Mouse (Mus musculus): ENCODE results near the gene Irf4. TPM values are rescaled to one million over a fixed set of nuclear protein-coding genes. Genes with fewer than 3 reads are reported as not detected.

The Irf4 gene
- not detected in 2 replicates for polyA plus RNA-seq (2016; fragmentation: Nextera tagmentation; extraction: Ambion mirVana)

DNA sequence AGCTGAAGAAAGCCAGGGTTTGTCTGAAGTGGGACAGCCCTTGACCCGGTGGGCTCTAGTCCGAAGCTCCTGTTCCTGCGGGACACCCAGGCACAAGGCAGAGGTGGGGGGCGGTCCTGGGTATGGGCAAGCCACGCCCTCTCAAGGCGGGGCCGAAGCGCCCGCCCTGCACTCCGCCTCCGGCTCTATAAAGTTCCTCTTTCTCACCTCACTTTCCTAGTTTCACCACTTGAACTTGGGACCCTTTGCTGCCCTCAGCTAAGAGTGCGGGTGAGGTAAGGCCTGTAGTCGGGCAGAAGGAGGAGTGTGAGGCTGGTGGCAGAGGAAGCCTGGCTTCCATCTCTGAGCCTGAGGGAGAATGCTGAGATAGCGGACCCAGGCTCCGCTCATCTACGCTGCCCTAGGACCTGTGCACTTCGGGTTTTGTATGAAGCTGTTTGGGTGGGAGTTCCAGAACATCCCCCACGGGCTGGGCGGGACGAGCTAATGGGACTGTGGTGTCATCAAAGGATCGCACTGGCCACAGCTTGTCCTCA lies at the start of gene Irf4:
TSS of gene Irf4 (plus strand) at position 206 of the 536 bp plus-strand sequence.
- under 1% methylated on average over 21 of the region's 21 CpGs for WGBS
- peak; percentile 58 for DNase-seq (ENCODE audit: low spot score)
- H3K4me1 ChIP-seq: peaks cover 25% of the 10 kb centered on the region
- no peaks in the 10 kb centered on the region for H3K9me3 ChIP-seq (replicated peaks)
- no peaks in the 10 kb centered on the region for H3K36me3 ChIP-seq
- peaks cover 74% of the 10 kb centered on the region for H3K27me3 ChIP-seq (ENCODE audit: low read depth, poor library complexity, severe bottlenecking)
- H3K27ac ChIP-seq: no peak within 1 kb of the TSS
- H3K4me3 ChIP-seq: peak within 1 kb of the TSS; percentile 49

DNA sequence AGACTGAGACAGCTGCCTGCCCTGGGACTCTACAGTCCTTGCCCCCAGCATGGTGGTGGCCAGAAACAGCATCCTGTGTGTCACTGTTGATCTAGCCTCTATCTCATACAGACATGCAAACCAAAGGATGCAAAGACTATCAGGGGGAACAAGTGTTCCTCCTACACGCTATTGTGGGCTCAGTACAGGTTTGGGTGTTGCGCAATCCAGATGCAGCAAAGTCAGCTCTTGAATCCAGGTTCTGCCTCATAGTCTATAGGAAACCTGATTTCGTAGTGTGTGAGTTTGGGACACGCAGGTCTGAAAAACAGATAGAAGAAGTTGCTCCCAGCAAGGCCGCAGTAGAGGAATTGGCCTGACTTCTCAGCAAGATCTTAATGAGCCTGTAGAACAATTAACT lies 46.3 kb upstream of the Irf4 start:
- 94% methylated on average over 5 of the region's 5 CpGs for WGBS
- no peaks in the 10 kb centered on the region for H3K36me3 ChIP-seq
- no peak overlapping the region for H3K4me3 ChIP-seq
- no peaks in the 10 kb centered on the region for H3K4me1 ChIP-seq
- no peak overlapping the region for H3K27ac ChIP-seq
- H3K27me3 ChIP-seq (ENCODE audit: low read depth, poor library complexity, severe bottlenecking): no peaks in the 10 kb centered on the region
- no peak for DNase-seq (ENCODE audit: low spot score)
- no peaks in the 10 kb centered on the region for H3K9me3 ChIP-seq (replicated peaks)

DNA sequence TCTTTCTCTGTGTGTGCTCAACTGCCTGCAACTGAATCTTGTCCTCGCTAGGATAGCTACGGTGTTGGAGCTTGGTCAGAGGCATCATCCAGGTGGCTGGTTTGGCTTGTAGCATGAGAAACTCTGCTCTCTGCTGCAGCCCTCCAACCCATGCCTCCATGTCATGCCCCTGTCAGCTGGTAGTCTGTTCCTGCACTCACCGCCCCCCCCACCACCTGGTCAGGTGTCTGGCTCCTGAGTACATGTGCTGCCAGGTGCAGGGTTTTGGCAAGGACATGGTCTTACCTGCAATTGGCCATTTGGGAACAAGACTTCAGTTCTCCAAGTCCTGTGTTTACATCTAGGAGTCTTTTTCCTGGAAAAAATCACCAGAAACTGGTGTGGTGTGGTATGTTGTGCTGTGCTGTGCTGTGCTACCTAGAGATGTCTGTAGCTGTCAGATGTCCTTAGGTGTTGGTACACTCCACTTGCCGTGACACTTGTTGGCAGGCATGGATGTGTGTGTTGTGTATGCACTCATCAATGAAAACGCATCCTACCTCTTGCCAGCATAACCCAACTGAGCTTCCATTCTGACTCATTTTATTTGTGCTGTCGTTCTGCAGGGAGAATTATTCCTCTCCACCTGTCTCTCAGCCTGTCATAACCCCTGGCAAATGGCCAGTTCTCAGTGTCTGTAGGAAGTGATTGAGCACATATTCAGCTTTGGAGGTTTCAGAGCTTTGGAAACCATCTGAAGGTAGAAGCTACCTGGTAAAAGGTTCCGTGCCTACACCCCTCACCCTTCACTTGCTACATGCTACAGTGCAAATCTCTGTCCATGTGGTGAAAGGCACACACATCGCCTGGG lies 44.6 kb upstream of the Irf4 start:
- no peaks in the 10 kb centered on the region for H3K36me3 ChIP-seq
- no peak overlapping the region for H3K27ac ChIP-seq
- no peak overlapping the region for H3K4me3 ChIP-seq
- H3K27me3 ChIP-seq (ENCODE audit: low read depth, poor library complexity, severe bottlenecking): no peaks in the 10 kb centered on the region
- H3K4me1 ChIP-seq: no peaks in the 10 kb centered on the region
- H3K9me3 ChIP-seq (replicated peaks): no peaks in the 10 kb centered on the region
- no peak for DNase-seq (ENCODE audit: low spot score)
- 89% methylated on average over 8 of the region's 8 CpGs for WGBS

DNA sequence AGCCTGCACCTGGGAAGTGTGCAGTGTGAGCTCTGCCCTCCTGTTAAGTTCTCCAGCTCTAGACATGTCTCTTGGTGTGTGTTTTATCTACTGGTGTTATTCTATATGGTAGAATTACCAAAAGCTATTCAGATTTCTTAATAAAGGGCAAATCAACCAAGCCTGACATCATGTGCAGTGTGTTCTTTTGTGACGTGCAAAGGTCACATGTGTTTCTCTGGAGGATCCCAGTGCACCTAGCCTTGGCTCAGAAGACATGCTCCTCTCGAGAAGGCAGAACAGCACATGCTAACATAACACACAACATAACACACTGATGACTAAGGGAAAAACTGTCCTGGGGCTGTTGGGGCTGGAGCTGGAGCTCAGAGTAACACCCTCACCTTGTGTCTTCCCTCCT lies 38.0 kb upstream of the Irf4 start:
- Histone ChIP-seq H3K36me3 (no peaks in the 10 kb centered on the region), H3K27me3 (ENCODE audit: low read depth, poor library complexity, severe bottlenecking) (no peaks in the 10 kb centered on the region), H3K4me1 (no peaks in the 10 kb centered on the region), H3K4me3 (no peak overlapping the region), H3K9me3 (replicated peaks) (no peaks in the 10 kb centered on the region), H3K27ac (no peak overlapping the region)
- no peak for DNase-seq (ENCODE audit: low spot score)
- whole genome bisulfite sequencing: 88% methylated on average over 2 of the region's 2 CpGs

DNA sequence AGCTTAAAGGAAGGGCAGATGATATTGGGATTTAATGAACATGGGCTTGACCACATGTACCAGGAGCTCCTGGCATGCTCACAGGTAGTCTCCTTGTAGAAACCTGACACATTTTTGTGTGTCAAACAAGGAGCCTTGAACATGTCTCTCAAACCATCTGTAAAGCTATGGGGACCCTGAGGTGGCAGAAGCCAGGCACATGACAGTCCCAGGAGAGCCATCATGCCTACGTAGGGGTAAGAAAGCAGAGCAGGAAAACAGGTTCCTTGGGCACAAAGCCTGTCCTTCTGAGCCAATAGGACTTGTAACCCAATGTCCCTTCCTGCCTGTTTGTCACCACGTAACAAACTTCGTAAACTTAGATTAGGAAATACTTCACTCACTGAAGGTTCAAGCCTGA lies 37.3 kb upstream of the Irf4 start:
- H3K9me3 ChIP-seq (replicated peaks): no peaks in the 10 kb centered on the region
- WGBS: 96% methylated on average over 3 of the region's 3 CpGs
- no peak overlapping the region for H3K4me3 ChIP-seq
- no peaks in the 10 kb centered on the region for H3K27me3 ChIP-seq (ENCODE audit: low read depth, poor library complexity, severe bottlenecking)
- DNase-seq (ENCODE audit: low spot score): no peak
- H3K36me3 ChIP-seq: no peaks in the 10 kb centered on the region
- no peaks in the 10 kb centered on the region for H3K4me1 ChIP-seq
- H3K27ac ChIP-seq: no peak overlapping the region

DNA sequence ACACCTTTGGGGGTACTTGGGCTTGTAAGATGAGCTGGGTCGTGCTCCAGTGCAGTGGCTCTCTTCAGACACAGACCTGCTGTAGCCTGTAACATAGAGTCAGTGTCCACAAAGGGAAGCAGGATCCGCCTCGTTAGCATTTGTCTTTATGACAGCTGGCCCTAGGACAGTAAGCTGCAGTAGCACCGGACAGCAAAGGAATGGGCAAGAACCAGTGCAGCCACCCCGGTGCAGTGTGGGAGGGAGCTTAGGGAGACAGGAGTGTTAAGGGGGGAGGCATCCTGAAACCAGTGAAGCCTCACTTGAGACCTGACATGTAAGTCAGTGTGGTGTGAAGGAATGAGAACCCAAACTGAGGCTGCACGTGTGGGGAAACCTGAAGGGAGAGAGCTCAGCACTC lies 36.7 kb upstream of the Irf4 start:
- 82% methylated on average over 6 of the region's 6 CpGs for WGBS
- Histone ChIP-seq H3K4me1 (no peaks in the 10 kb centered on the region), H3K27ac (no peak overlapping the region), H3K9me3 (replicated peaks) (no peaks in the 10 kb centered on the region), H3K36me3 (no peaks in the 10 kb centered on the region), H3K4me3 (no peak overlapping the region), H3K27me3 (ENCODE audit: low read depth, poor library complexity, severe bottlenecking) (no peaks in the 10 kb centered on the region)
- no peak for DNase-seq (ENCODE audit: low spot score)

DNA sequence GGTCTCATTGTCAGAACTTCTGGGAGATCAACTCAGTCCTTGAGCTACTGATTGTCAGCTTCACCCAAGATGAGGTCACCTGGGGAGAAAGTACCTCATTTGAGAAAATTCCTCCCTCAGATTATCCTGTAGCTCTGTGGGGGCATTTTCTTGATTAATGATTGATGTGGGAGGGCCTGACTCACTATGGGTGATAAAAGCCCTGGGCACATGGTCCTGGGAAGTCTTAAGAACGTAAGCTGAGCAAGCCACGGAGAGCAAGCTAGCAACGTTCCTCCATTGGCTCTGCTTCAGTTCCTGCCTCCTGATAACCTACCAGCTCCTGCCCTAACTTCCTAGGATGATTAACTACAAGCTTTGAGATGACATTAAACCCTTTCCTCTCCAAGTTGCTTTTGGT lies 35.4 kb upstream of the Irf4 start:
- no peak overlapping the region for H3K27ac ChIP-seq
- DNase-seq (ENCODE audit: low spot score): no peak
- no peaks in the 10 kb centered on the region for H3K4me1 ChIP-seq
- no peaks in the 10 kb centered on the region for H3K27me3 ChIP-seq (ENCODE audit: low read depth, poor library complexity, severe bottlenecking)
- 82% methylated on average over 3 of the region's 3 CpGs for WGBS
- no peak overlapping the region for H3K4me3 ChIP-seq
- H3K36me3 ChIP-seq: no peaks in the 10 kb centered on the region
- no peaks in the 10 kb centered on the region for H3K9me3 ChIP-seq (replicated peaks)

DNA sequence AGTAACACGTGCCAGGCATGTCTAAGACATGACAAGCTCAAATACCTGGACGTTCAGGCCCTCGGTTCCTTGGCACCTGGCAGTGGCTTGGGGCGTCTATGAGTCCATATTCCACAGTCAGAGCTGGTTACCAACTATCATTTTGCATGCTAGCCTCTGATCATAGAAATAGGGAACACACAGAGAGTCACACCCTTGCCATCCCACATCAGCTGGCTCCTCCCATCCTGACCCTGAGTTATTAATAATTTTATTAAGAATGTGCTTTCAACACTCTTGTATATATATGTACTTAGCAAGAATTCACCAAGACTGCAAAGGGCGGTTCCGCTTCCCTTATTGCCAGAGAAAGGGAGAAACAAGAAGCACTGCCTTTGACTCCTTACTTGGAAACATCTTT lies 34.5 kb upstream of the Irf4 start:
- Histone ChIP-seq H3K4me3 (no peak overlapping the region), H3K36me3 (no peaks in the 10 kb centered on the region), H3K9me3 (replicated peaks) (no peaks in the 10 kb centered on the region), H3K27ac (no peak overlapping the region), H3K27me3 (ENCODE audit: low read depth, poor library complexity, severe bottlenecking) (no peaks in the 10 kb centered on the region), H3K4me1 (peaks cover 7% of the 10 kb centered on the region; the same call in 1 of the 2 replicates)
- no peak for DNase-seq (ENCODE audit: low spot score)
- 91% methylated on average over 6 of the region's 6 CpGs for WGBS

DNA sequence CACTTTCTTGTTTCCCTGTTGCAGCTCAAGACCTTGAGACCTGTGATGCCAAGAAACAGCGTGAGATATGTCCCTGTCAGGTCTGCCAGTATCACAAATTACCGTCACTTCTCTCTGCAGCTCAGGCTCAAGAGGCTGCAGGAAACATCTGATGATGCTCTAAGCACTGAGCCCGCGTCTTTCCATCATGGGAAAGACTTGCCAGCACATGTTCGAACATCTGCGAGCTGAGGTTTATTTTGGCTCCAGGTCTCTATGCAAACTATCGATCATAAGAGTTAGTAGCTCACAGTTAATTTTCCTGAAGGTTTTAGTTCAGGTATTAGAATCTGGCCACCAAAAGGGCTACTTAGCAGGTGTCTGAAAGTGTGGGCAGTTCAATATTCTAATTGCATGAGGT lies 34.0 kb upstream of the Irf4 start:
- Histone ChIP-seq H3K9me3 (replicated peaks) (no peaks in the 10 kb centered on the region), H3K27ac (no peak overlapping the region), H3K27me3 (ENCODE audit: low read depth, poor library complexity, severe bottlenecking) (no peaks in the 10 kb centered on the region), H3K36me3 (no peaks in the 10 kb centered on the region), H3K4me1 (peaks cover 7% of the 10 kb centered on the region; the same call in 1 of the 2 replicates), H3K4me3 (no peak overlapping the region)
- no peak for DNase-seq (ENCODE audit: low spot score)
- 84% methylated on average over 7 of the region's 7 CpGs for WGBS

DNA sequence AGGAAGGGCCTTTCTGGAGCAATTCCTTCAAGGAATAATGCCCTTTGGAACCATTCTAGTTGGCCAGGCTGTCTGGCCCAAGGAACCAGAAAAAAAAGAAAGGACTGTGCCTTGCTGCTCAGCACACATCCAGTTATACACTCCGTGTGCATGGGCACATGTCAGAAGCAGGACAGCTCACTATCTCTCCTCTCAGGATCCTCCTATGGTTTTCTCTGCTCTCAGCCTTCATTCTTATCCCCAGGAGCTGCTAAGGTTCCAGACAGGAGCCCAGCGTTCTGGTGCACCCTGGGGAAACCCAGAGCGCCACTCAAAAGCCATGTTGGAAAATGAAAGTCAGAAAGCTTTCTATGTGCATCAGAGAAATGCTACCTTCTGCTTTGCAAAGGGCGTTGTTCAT lies 33.5 kb upstream of the Irf4 start:
- WGBS: 87% methylated on average over 4 of the region's 4 CpGs
- H3K27me3 ChIP-seq (ENCODE audit: low read depth, poor library complexity, severe bottlenecking): no peaks in the 10 kb centered on the region
- H3K36me3 ChIP-seq: no peaks in the 10 kb centered on the region
- H3K27ac ChIP-seq: no peak overlapping the region
- peaks cover 7% of the 10 kb centered on the region; the same call in 1 of the 2 replicates for H3K4me1 ChIP-seq
- no peak for DNase-seq (ENCODE audit: low spot score)
- no peak overlapping the region for H3K4me3 ChIP-seq
- H3K9me3 ChIP-seq (replicated peaks): no peaks in the 10 kb centered on the region

DNA sequence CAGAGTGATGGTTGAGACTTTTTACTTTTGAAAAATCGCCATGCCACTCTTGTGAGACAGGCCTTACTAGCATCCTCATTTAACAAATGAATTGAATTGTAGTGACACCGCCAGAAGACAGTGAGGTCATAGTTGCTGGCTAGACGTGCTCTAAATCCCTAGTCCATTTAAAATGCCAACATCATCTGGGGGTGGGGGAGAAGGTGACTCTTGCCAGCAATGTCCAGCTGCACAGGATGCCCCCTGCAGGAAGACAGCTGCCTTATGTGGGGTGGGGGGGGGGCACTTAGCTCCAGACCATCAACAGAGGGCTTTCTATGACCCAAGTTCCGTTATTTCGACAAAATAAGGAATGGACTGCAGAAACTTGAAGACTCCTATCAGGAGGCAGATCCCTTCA lies 32.4 kb upstream of the Irf4 start:
- Histone ChIP-seq H3K4me3 (no peak overlapping the region), H3K4me1 (peaks cover 7% of the 10 kb centered on the region; the same call in 1 of the 2 replicates), H3K27ac (no peak overlapping the region), H3K36me3 (no peaks in the 10 kb centered on the region), H3K9me3 (replicated peaks) (no peaks in the 10 kb centered on the region), H3K27me3 (ENCODE audit: low read depth, poor library complexity, severe bottlenecking) (no peaks in the 10 kb centered on the region)
- WGBS: 80% methylated on average over 5 of the region's 5 CpGs
- no peak for DNase-seq (ENCODE audit: low spot score)

DNA sequence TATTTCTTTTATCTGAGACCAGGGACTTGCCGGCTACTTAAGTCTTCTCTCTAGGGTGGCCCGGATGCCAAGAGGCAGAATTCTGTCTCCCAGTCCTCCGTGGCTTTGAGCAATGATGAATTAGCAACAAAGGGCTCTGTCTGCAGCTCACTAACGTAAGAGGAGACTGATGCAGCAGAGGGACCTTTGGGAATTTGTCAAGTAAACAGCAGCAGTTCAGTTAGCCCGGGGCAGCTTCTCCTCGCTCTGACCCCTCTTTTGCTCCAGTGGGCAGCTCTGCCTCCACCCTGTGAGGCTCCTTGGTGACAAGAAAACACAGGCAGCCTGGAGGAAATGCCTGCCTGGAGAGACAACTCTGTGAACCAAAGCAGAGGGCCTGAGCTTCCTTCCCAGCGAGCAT lies 26.4 kb upstream of the Irf4 start:
- no peak overlapping the region for H3K4me3 ChIP-seq
- DNase-seq (ENCODE audit: low spot score): no peak
- no peak overlapping the region for H3K27ac ChIP-seq
- 29% methylated on average over 7 of the region's 7 CpGs for WGBS
- H3K9me3 ChIP-seq (replicated peaks): no peaks in the 10 kb centered on the region
- no peaks in the 10 kb centered on the region for H3K27me3 ChIP-seq (ENCODE audit: low read depth, poor library complexity, severe bottlenecking)
- peaks cover 16% of the 10 kb centered on the region; the same call in 1 of the 2 replicates for H3K4me1 ChIP-seq
- no peaks in the 10 kb centered on the region for H3K36me3 ChIP-seq

DNA sequence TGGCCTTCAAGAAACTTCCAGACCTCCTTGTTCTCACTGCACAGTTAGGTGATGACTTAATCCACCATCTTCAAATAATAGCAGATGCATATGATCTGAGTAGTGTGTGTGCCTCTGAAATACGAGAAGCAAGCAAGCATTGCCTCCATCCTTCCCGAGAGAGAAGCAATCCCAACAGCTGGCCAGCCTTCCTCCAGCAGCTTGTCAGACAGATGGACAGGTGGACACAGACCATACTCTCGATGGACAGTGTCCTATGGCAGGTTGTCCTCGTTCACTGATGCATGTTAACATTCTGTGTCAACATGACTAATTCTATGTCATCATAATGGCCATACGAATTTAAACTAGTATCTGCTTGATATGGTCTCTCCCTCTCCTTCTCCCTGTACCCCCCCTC lies 25.8 kb upstream of the Irf4 start:
- Histone ChIP-seq H3K27me3 (ENCODE audit: low read depth, poor library complexity, severe bottlenecking) (no peaks in the 10 kb centered on the region), H3K27ac (no peak overlapping the region), H3K36me3 (no peaks in the 10 kb centered on the region), H3K4me1 (peaks cover 16% of the 10 kb centered on the region; the same call in 1 of the 2 replicates), H3K4me3 (no peak overlapping the region), H3K9me3 (replicated peaks) (no peaks in the 10 kb centered on the region)
- 57% methylated on average over 5 of the region's 5 CpGs for WGBS
- no peak for DNase-seq (ENCODE audit: low spot score)
